Mouse (Mus musculus): ENCODE measurements around the gene Rhoh.

Gene Rhoh

DNA sequence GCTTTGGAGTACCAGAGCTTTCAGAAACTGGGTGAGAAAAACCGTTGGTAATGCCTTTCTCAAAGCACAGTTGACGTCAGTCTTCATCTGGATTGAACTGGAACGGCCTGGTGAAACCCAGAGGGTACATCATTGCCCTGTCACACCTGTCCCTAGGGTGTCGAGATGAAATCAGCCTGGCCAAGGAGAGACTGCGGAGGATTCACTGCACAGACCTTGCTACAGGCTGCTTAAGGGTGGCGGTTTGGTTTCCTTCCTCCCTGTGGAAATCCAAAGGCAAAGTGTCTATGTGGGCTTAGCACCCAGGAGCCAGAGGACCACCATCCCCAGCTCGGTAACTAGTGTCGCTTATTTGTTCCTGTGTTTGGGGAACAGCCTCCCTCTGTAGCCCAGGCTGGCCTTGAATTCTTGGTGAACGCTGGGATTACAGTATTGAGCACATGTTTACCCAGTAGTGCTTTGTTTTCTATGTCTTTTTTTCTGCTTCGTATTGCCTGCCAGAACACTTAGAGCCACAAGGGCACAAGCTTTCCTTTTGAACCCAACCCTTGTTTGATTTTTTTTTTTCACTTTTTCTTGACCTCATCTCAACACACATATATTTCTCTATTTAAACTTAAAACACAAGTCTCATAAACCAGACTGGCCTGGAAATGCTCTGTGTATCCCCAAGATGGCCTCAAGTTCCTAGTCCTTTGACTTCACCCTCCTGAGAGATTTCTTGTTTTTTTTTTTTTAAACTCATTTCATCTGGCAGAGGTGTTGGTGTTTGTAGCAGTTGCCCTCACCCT is at the start of gene Rhoh:
TSS of gene Rhoh (plus strand) at position 60 of the 791 bp plus-strand sequence.
- no peak for TF ChIP-seq GATA4 (IDR thresholded peaks at IDR 0.05; ENCODE audit: insufficient replicate concordance, low read length)

DNA sequence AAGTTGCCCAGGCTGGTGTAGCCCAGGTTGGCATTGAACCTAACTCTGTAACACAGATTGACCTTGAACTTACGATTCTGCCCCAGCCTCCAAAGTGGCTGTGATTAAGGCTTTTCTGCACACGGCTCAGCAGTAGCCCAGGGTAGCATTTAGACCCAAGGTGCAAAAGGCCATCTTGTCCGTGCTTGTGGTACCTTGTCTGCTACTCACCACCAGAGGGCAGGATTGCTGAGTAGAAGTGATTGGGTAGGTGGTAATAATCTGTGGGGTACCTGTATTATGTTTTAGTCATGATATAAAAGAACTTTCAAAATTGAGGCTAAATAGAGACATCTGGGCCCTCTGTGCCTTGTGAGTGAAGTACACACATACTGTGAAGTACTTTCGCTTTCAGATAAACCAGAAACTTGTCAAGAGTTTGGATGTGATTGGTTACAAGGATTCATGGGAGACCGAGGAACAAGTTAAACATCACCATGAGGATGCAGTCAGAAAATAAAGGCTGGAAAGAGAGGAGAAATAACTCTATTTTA is 37.3 kb upstream of the Rhoh start:
- TF ChIP-seq GATA4 (IDR thresholded peaks at IDR 0.05; ENCODE audit: insufficient replicate concordance, low read length), result no peak

DNA sequence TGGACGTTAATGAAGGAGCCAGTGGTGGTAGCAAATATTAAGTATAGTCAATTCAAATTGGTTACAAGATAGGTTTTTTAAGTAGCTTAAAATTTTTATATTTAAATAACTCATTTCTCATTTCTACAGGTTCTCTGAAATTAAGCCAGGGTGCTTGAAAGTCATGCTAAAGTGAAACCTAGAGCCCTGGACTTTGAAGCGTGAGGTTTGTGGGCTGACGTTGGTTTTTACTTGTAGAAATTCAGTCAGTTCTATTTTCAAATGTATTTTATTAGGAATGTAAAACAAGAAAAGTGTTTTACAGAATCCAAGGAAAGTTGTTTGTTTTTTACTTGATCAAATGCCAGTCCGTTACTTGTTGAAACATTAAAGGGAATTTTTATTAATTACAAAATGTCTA is 34.5 kb upstream of the Rhoh start:
- TF ChIP-seq GATA4 (IDR thresholded peaks at IDR 0.05; ENCODE audit: insufficient replicate concordance, low read length), result no peak

DNA sequence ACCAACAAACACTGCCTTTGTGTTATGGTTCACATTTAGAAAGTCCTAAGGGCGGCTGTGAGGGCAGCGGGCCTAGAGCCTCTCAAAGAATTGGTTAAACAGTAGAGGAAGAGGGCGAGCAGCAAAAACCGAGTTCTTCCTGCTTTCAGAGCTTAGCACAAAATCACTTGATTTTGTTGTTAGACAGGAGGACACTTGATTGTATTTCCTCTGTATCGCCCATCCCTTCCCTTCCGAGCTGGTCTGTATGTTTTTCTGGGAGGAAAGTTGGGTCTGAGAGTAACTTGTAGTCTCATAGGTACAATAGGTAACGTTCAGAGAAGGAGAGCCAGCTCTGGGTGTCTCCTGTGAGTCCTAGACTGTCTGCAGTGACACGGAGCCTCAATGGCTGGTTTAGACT is 33.9 kb upstream of the Rhoh start:
- no peak for TF ChIP-seq GATA4 (IDR thresholded peaks at IDR 0.05; ENCODE audit: insufficient replicate concordance, low read length)

DNA sequence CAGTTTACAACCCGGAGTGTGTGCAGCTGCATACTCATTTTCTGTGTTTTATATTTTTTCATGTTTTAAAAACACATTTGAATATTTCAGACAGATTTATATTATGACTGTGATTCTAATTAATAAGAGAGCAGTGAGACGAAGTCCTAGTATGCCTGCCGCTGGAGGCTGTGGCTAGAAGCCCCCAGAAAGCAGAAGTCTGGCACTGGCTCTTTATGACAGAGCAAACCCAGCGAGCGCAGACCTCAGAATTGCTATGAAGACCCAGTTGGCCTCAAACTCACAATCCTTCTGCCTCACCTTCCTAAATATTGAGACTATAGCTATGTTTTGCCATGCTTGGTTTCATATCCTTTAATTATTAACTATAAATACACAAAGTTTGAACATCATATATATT is 32.8 kb upstream of the Rhoh start:
- no peak for TF ChIP-seq GATA4 (IDR thresholded peaks at IDR 0.05; ENCODE audit: insufficient replicate concordance, low read length)

DNA sequence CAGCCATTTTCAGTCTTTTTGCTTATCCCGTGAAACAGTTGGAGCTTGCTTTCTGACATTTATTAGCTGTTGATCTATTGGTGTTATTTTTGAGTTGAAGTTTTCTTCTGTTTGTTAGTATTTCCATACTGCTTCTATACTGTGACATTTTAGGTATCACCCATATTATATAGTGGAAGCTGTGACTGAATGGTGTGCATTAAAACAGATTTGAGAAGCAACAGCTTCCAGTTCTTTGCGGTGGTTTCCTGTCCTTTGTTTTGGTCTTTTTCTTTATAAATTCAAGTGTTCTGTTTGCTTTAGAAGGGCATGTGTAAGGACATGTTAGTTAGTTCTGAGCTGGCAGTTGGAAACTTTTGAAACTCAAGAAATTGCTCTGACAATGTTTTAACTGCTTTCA is 32.0 kb upstream of the Rhoh start:
- TF ChIP-seq GATA4 (IDR thresholded peaks at IDR 0.05; ENCODE audit: insufficient replicate concordance, low read length), result no peak

DNA sequence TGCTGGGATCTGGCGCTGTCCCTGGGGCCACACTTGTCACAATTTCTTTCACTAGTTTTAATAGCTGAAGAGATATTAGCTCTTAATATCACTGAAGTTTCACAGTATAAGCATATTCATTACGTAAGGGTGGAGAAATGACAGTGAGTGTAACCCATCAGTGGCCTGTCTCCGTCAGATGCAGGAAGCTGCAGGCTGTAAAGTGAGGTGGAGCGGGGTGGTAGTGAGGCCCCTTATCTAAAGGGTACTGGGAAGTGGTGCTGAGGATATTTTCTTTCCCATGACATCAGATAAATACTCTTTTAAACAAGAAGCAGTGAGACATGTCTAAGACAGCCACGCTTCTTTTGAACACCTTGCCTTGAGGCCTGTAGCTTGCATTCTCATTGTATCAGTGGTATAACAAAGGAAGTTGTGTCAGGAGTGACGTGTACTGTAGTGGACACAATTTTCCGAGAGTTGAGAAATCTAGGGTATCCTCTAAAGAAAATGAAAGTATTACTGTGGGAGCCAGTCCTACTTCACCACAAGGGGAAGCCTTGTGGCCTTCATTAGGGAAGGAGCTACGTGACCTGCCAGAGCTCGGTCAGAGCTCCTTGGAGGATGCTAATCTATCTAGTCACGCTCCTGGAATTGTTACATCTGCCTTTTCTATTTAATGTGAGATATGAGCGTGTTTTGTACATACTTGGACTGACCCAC is 28.9 kb upstream of the Rhoh start:
- TF ChIP-seq GATA4 (IDR thresholded peaks at IDR 0.05; ENCODE audit: insufficient replicate concordance, low read length), result no peak

DNA sequence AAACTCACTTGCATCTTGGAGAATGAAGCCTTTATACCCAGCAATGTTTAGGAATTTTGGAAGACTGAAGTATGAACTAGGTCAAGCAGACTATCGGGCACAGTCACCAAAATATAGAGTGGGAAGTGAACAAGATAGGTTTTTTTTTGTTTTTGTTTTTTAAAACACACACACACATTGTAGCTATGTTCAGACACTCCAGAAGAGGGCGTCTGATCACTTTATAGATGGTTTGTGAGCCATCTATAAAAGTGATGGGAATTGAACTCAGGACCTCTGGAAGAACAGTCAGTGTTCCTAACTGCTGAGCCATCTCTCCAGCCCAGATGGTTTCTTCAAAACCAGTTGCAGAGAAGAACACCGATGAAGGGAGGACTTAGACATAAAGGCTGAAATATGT is 27.9 kb upstream of the Rhoh start:
- no peak for TF ChIP-seq GATA4 (IDR thresholded peaks at IDR 0.05; ENCODE audit: insufficient replicate concordance, low read length)

DNA sequence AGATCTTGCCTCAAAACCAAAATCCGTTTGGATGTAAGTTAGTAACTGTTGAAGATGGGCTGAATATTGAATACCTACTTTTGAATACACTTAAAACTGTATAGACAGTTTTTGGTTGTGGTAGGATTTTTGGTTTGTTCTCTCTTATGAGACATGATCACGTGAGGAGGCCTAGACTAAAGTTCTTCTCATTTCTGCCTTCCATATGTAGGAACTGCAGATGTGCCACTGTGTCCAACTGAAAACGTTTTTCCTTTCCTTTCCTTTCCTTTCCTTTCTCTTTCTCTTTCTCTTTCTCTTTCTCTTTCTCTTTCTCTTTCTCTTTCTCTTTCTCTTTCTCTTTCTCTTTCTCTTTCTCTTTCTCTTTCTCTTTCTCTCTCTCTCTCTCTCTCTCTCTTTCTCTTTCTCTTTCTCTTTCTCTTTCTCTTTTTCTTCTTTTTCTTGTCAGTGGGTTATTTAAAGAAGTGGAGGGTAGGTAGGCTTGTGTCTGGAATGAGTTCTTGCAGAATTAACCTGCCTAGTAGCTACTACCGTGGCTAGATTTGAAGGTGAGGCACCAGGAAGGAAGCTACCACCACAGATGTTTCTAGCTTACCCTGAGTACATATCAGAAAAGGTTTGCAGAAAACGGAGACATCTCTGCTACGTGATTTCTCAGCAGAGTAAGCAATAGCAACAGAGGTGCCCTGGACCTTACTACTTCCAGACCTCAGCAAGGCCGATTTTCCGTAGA is 27.1 kb upstream of the Rhoh start:
- TF ChIP-seq GATA4 (IDR thresholded peaks at IDR 0.05; ENCODE audit: insufficient replicate concordance, low read length), result no peak

DNA sequence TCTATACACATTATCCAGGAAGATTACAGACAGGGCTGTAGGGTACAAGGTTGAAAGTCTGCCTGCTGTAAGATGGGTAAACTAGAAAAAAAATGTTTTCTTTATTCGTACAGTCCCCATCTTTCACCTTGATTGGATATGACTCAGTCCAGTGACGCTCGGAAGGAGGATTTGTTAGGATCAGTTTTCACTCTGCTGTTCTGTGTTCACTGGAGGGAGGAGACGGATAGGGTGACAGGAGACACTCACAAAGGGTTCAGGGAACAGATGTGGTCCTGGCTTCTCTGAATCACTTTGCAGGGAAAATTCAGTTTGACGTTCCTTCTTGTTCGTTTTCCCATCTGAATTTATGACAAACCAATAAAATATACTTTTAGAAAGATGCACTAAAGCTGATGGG is 23.0 kb upstream of the Rhoh start:
- no peak for TF ChIP-seq GATA4 (IDR thresholded peaks at IDR 0.05; ENCODE audit: insufficient replicate concordance, low read length)

DNA sequence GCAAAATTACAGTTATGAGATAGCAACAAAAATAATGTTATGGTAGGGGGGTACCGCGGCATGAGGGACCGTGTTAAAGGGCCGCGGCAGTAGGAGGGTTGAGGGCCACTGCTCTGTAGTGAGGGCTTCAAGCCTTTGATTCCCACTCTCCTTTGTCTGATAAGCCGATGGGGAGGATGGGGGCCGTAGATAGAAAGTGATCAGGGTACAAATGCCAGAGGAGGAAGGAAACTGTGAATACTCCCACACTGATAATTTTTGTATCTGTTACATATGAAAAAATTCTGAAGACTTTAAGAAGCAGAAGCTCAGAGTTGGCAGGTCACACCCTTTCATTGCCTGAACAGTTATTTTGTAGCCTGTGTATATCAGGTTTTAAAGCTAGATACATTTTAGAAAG is 18.1 kb upstream of the Rhoh start:
- TF ChIP-seq GATA4 (IDR thresholded peaks at IDR 0.05; ENCODE audit: insufficient replicate concordance, low read length), result no peak

DNA sequence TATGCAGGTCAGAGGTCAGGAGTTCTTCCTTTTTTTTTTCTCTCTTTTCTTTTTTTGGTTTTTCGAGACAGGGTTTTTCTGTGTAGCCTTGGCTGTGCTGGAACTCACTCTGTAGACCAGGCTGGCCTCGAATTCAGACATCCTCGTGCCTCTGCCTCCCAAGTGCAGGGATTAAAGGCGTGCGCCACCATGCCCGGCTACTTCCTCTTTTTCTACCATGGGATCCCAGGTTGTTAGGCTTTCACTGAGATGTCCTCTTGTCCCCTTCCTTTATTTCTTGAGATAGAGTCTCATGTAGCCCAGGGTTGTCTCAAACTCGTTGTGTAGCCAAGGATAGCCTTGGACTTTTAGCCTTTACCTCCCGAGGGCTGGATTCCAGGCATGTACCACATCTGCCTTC is 14.5 kb upstream of the Rhoh start:
- TF ChIP-seq GATA4 (IDR thresholded peaks at IDR 0.05; ENCODE audit: insufficient replicate concordance, low read length), result no peak

DNA sequence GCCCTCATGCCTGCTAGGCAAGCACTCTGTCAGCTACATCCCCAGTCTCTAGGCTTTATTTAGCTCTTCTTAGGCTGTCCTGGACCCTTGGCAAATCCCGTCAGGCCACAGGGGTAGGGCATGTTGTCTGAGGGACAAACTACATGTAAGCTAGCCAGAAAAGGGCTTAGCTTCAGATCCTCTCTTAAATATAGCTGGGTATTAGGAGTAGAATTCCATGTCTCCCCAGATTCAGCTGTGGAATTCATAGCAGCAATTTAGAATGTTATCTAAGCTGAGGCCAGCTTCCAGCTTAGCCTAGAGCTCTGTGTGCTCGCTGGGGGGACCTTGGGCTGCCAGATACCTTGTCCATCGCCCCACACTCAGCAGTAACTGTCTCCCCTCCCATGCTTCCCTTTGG is 14.1 kb upstream of the Rhoh start:
- TF ChIP-seq GATA4 (IDR thresholded peaks at IDR 0.05; ENCODE audit: insufficient replicate concordance, low read length), result no peak

DNA sequence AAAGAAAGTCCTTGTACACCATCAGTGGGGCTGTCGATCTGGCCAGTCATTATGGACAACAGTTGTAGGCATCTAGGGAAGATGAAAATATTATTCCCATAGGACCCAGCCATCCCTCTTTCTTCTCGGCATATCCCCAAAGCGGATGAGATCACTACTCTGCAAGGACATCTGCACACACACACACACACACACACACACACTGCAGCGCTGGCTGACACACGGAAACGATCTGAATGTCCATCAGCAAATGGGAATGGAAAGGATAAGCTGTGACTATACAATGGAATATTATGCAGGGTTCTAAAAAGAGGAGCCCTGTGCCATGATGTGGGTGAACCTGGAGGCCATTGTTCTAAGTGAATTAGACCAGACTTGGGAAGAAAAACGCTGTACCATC is 13.4 kb upstream of the Rhoh start:
- TF ChIP-seq GATA4 (IDR thresholded peaks at IDR 0.05; ENCODE audit: insufficient replicate concordance, low read length), result no peak

DNA sequence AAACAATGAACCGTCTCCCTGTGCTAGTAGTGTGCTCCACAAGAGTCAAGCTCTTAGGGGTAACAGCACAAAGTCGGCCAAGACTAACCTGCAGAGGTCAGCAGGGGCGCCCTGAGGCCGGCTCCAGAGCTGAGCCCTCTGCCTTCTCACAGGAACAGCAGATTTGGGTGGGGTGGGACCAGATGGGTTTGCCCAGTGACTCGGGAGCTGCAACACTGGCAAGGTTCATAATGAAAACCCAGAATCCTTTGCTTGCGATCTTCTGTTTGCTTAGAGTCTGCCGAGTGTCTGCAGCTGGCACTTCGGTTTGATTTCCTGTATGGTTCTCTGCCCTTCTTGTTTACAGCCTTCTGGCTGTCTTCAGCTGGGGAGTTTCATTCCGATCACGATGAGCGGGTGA is 10.2 kb upstream of the Rhoh start:
- TF ChIP-seq GATA4 (IDR thresholded peaks at IDR 0.05; ENCODE audit: insufficient replicate concordance, low read length), result no peak

DNA sequence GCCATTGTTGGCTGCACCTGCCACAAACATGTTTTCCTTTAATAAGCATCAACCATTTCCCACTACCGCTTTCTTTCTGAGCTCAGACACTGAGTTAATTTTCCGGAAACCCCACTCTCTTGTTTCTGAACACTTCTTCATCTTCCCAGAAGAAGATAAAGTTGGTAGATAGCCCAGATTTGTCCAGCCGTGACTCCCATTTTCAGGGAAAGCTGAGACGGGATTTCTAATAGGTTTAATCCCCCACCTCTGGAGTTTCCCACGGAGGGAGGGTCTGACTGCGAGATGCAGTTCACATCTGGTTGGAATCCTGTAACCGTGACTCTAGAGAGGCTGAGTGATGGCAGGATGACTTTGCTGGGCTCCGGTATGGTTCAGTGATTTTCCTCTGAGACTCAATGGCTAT is 6.2 kb upstream of the Rhoh start:
- no peak for TF ChIP-seq GATA4 (IDR thresholded peaks at IDR 0.05; ENCODE audit: insufficient replicate concordance, low read length)
